Mouse (Mus musculus) midbrain, embryonic 14.5 days (tissue): ENCODE data around the gene Gm9903. TPM values are rescaled to one million over a fixed set of nuclear protein-coding genes. Genes with fewer than 3 reads are reported as not detected.

ENCODE experiments used
- ATAC-seq: fragments of 200-750 bp; cut with Nextera tagmentation; 2 replicates; pipeline ENCODE4 v1.8.0; 2017; ENCODE audit warnings: moderate number of reproducible peaks, moderate library complexity; ENCODE audit not compliant: low FRiP score, low TSS enrichment
- DNase-seq: peaks from one replicate; pipeline ENCODE4 v3.0.0-alpha.2; 2015
- H3K27ac ChIP-seq: fragments of 300-500 bp; sonication (generic); replicated peaks from 2 replicates; pipeline ENCODE4 v1.5.1; 2014; ENCODE audit warnings: mild to moderate bottlenecking, low read depth, low read length, moderate library complexity
- H3K27me3 ChIP-seq: fragments of 300-500 bp; sonication (generic); 2 replicates; pipeline ENCODE4 v1.6.1; 2014; ENCODE audit warnings: low read length, control low read depth, mixed read lengths; ENCODE audit not compliant: control insufficient read depth, insufficient read depth
- H3K36me3 ChIP-seq: fragments of 300-500 bp; sonication (generic); 2 replicates; pipeline ENCODE4 v1.6.1; 2014; ENCODE audit warnings: low read length, control low read depth; ENCODE audit not compliant: control insufficient read depth, insufficient read depth
- H3K4me1 ChIP-seq: fragments of 300-500 bp; sonication (generic); 2 replicates; pipeline ENCODE4 v1.6.1; 2014; ENCODE audit warnings: mild to moderate bottlenecking, antibody characterized with exemption, low read length, control low read depth; ENCODE audit not compliant: control insufficient read depth, insufficient read depth
- H3K4me2 ChIP-seq: fragments of 300-500 bp; sonication (generic); 2 replicates; pipeline ENCODE4 v1.6.1; 2014; ENCODE audit warnings: mild to moderate bottlenecking, low read length, moderate library complexity
- H3K4me3 ChIP-seq: fragments of 300-500 bp; sonication (generic); replicated peaks from 2 replicates; pipeline ENCODE4 v1.5.1; 2014; ENCODE audit warnings: low read depth, low read length
- H3K9ac ChIP-seq: fragments of 300-500 bp; sonication (generic); replicated peaks from 2 replicates; pipeline ENCODE4 v1.6.1; 2014; ENCODE audit warnings: mild to moderate bottlenecking, low read length, moderate library complexity
- H3K9me3 ChIP-seq: fragments of 300-500 bp; sonication (generic); 2 replicates; pipeline ENCODE4 v1.6.1; 2016; ENCODE audit warnings: low read length, control low read depth, mixed read lengths; ENCODE audit not compliant: control insufficient read depth
- WGBS: fragments of 180-500 bp; shearing (Covaris S2); extraction: QIAGEN DNeasy Blood & Tissue Kit; methylation state at CpG from one replicate; pipeline ENCODE4 v1.1.7; 2014; 5-methylcytosine and 5-hydroxymethylcytosine counted together
- polyA plus RNA-seq: library from polyadenylated mRNA; unstranded; fragments of >200 nt; fragmentation: Nextera tagmentation; extraction: Ambion mirVana; gene quantifications from 2 replicates; pipeline ENCODE4 v1.2.1, GENCODE M21; 2014

Gene Gm9903
- polyA plus RNA-seq, 1 experiment from 2014 or later = 0.83 TPM

DNA sequence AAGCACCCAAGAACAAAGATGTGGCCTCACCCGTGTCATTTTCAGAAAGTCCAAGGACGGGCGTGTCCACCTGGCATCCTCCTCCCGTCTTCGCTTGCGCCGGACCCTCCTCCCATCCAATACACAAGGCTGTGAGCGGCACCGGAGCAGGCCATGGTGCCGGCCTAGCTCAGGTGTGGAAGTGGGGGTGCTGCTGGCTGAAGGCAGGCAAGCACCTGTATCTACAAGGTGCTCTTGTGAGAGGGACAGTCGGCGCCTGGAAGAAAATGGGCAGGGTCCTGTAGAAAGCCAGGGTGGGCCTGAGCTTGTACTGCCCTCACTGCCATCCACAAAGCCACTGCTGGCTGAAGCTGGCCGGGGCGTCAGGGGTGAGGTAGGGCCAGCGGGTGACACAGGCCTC lies 22.3 kb upstream of the Gm9903 start:
- no peak overlapping the region for H3K27ac ChIP-seq
- no peak for DNase-seq
- no peaks in the 10 kb centered on the region for H3K4me1 ChIP-seq
- 97% methylated on average over 15 of the region's 15 CpGs for WGBS
- no peak overlapping the region for H3K4me3 ChIP-seq
- H3K4me2 ChIP-seq = no peak overlapping the region
- peaks cover 43% of the 10 kb centered on the region for H3K36me3 ChIP-seq
- no peak overlapping the region for H3K9ac ChIP-seq
- no peaks in the 10 kb centered on the region for H3K9me3 ChIP-seq
- no peaks in the 10 kb centered on the region for H3K27me3 ChIP-seq
- ATAC-seq = no peak

GRCm38 (mm10) chr5:33609226-33609625 lies 20.5 kb upstream of the Gm9903 start:
- no peak overlapping the region for H3K9ac ChIP-seq
- 91% methylated on average over 1 of the region's 1 CpGs for WGBS
- peaks cover 53% of the 10 kb centered on the region for H3K36me3 ChIP-seq

GRCm38 (mm10) chr5:33611795-33612194 lies 17.9 kb upstream of the Gm9903 start:
- H3K36me3 ChIP-seq = peaks cover 48% of the 10 kb centered on the region
- no peak overlapping the region for H3K4me2 ChIP-seq
- H3K27ac ChIP-seq = no peak overlapping the region
- no peaks in the 10 kb centered on the region for H3K4me1 ChIP-seq
- H3K9me3 ChIP-seq = no peaks in the 10 kb centered on the region
- WGBS = 90% methylated on average over 1 of the region's 1 CpGs
- no peak overlapping the region for H3K4me3 ChIP-seq
- no peak overlapping the region for H3K9ac ChIP-seq
- DNase-seq = no peak
- H3K27me3 ChIP-seq = no peaks in the 10 kb centered on the region
- no peak for ATAC-seq

More at GRCm38 (mm10) chr5:33609226-33609625, 20.5 kb upstream of the Gm9903 start:
- no peak overlapping the region for H3K27ac ChIP-seq
- no peaks in the 10 kb centered on the region for H3K27me3 ChIP-seq
- H3K4me2 ChIP-seq = no peak overlapping the region
- H3K4me1 ChIP-seq = no peaks in the 10 kb centered on the region
- DNase-seq = no peak
- H3K4me3 ChIP-seq = no peak overlapping the region
- no peak for ATAC-seq
- no peaks in the 10 kb centered on the region for H3K9me3 ChIP-seq

- ATAC-seq (no peak), DNase-seq (no peak)
- H3K4me3 ChIP-seq = no peak overlapping the region
- peaks cover 22% of the 10 kb centered on the region for H3K36me3 ChIP-seq
- no peak overlapping the region for H3K4me2 ChIP-seq
- no peaks in the 10 kb centered on the region for H3K27me3 ChIP-seq
- H3K9ac ChIP-seq = no peak overlapping the region
- WGBS = 94% methylated on average over 6 of the region's 6 CpGs
- no peaks in the 10 kb centered on the region for H3K4me1 ChIP-seq
- H3K9me3 ChIP-seq = no peaks in the 10 kb centered on the region
- no peak overlapping the region for H3K27ac ChIP-seq
Measured at GRCm38 (mm10) chr5:33614391-33614790, 15.3 kb upstream of the Gm9903 start.

- WGBS = 95% methylated on average over 2 of the region's 2 CpGs
- Histone ChIP-seq H3K36me3 (no peaks in the 10 kb centered on the region), H3K9ac (no peak overlapping the region), H3K4me3 (no peak overlapping the region), H3K27ac (no peak overlapping the region), H3K4me2 (no peak overlapping the region), H3K27me3 (no peaks in the 10 kb centered on the region), H3K4me1 (no peaks in the 10 kb centered on the region), H3K9me3 (no peaks in the 10 kb centered on the region)
- no peak for DNase-seq
- no peak for ATAC-seq
Measured at GRCm38 (mm10) chr5:33622671-33623070, 7.1 kb upstream of the Gm9903 start.

- H3K27ac ChIP-seq = 0 out of 2 replicates have a peak overlapping the region, but pooled peaks have one; percentile 26
- ATAC-seq (no peak), DNase-seq (no peak)
- H3K9me3 ChIP-seq = no peaks in the 10 kb centered on the region
- H3K4me3 ChIP-seq = no peak overlapping the region
- no peak overlapping the region for H3K4me2 ChIP-seq
- H3K4me1 ChIP-seq = peaks cover 3% of the 10 kb centered on the region; the same call in 1 of the 2 replicates
- H3K27me3 ChIP-seq = no peaks in the 10 kb centered on the region
- no peak overlapping the region for H3K9ac ChIP-seq
- 76% methylated on average over 3 of the region's 3 CpGs for WGBS
- H3K36me3 ChIP-seq = no peaks in the 10 kb centered on the region
Measured at GRCm38 (mm10) chr5:33623766-33624165, 6.0 kb upstream of the Gm9903 start.

- Histone ChIP-seq H3K36me3 (no peaks in the 10 kb centered on the region), H3K9me3 (no peaks in the 10 kb centered on the region), H3K27ac (no peak overlapping the region), H3K4me1 (peaks cover 14% of the 10 kb centered on the region), H3K9ac (no peak overlapping the region), H3K4me2 (peak overlapping the region; percentile 94), H3K27me3 (no peaks in the 10 kb centered on the region), H3K4me3 (no peak overlapping the region)
- DNase-seq = no peak
- no peak for ATAC-seq
- 48% methylated on average over 4 of the region's 4 CpGs for WGBS
Measured at GRCm38 (mm10) chr5:33627968-33628367, 1.8 kb upstream of the Gm9903 start.

GRCm38 (mm10) chr5:33628820-33629300 lies 865 bp upstream of the Gm9903 start:
- Histone ChIP-seq H3K27ac (peak overlapping the region; percentile 83), H3K4me1 (peaks cover 14% of the 10 kb centered on the region), H3K36me3 (no peaks in the 10 kb centered on the region), H3K9ac (peak overlapping the region; percentile 68), H3K4me3 (peak overlapping the region; percentile 73), H3K9me3 (no peaks in the 10 kb centered on the region), H3K4me2 (peak overlapping the region; percentile 94), H3K27me3 (no peaks in the 10 kb centered on the region)
- under 1% methylated on average over 24 of the region's 24 CpGs for WGBS
- DNase-seq = peak; percentile 72
- ATAC-seq = no peak; the same call in 1 of the 2 replicates

DNA sequence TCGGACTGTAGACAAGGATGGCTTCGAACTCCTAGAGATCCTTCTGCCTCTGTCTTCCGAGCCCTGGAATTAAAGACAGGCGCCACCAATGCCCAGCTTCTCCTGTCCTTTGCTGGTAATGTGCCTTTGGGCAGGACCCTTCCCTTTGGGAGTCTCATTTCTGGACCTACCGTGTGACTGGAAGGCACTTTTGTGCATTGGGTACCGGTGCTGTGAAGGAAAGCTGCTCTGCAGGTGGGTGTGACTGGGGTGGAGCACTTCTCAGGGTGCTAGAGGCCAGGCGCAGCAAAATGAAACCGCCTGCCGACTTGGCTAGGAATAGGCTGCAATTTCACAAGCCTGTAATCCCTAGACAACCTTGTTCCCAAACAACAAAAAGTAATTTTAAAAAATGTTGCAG lies 336 bp downstream of the Gm9903 start:
- H3K9me3 ChIP-seq = no peaks in the 10 kb centered on the region
- H3K27ac ChIP-seq = peak overlapping the region; percentile 73
- peak overlapping the region; percentile 73 for H3K4me3 ChIP-seq
- peak overlapping the region; percentile 62; the same call in 1 of the 2 replicates for H3K9ac ChIP-seq
- no peaks in the 10 kb centered on the region for H3K27me3 ChIP-seq
- H3K4me2 ChIP-seq = peak overlapping the region; percentile 61
- H3K36me3 ChIP-seq = no peaks in the 10 kb centered on the region
- ATAC-seq = peak; percentile 10; the same call in 1 of the 2 replicates
- peaks cover 14% of the 10 kb centered on the region for H3K4me1 ChIP-seq
- no peak for DNase-seq
- 8% methylated on average over 9 of the region's 9 CpGs for WGBS
